Mouse (Mus musculus) A20 (cell line): ENCODE measurements at regions not wholly inside any gene's neighbourhood (a gene's known extent, or its start where the extent isn't known, plus 50 kb on each side); places are given as distances from the start of the nearest gene placed in this dataset.
"Not testable (repeated sequence)": the region's sequence is repeated elsewhere in the genome, so short reads cannot be mapped to it uniquely, and the experiment has no call there.

ENCODE experiments used
- DNase-seq: peaks from one replicate; pipeline ENCODE4 v3.0.0-alpha.2; 2011; ENCODE audit warnings: low read depth, low spot score

GRCm38 (mm10) chr1:145139267-145139651, 364.0 kb upstream of the Rgs18 start:
- no peak for DNase-seq

- DNase-seq: no peak
These were observed 363.4 kb upstream of the Rgs18 start for GRCm38 (mm10) chr1:145138452-145139266.

- no peak for DNase-seq
These were observed 355.8 kb upstream of the Rgs18 start for GRCm38 (mm10) chr1:145131020-145131419.

- no peak for DNase-seq
These were observed 337.9 kb upstream of the Rgs18 start for GRCm38 (mm10) chr1:145113171-145113570.

- DNase-seq: not testable (repeated sequence)
These were observed 331.5 kb upstream of the Rgs18 start for GRCm38 (mm10) chr1:145106771-145107170.

- no peak for DNase-seq
These were observed 290.1 kb upstream of the Rgs18 start for GRCm38 (mm10) chr1:145065255-145065854.

- no peak for DNase-seq
These were observed 289.1 kb upstream of the Rgs18 start for GRCm38 (mm10) chr1:145064384-145064783.

GRCm38 (mm10) chr1:145015623-145016022, 240.4 kb upstream of the Rgs18 start:
- DNase-seq: no peak

GRCm38 (mm10) chr1:145010833-145011232, 235.6 kb upstream of the Rgs18 start:
- no peak for DNase-seq

GRCm38 (mm10) chr1:144978167-144978566, 202.9 kb upstream of the Rgs18 start:
- DNase-seq: peak; percentile 10

GRCm38 (mm10) chr1:144965736-144966135, 190.5 kb upstream of the Rgs18 start:
- DNase-seq: no peak

GRCm38 (mm10) chr1:144939006-144939405, 163.8 kb upstream of the Rgs18 start:
- DNase-seq: no peak

GRCm38 (mm10) chr1:144926136-144926535, 150.9 kb upstream of the Rgs18 start:
- no peak for DNase-seq

- DNase-seq: no peak
These were observed 141.3 kb upstream of the Rgs18 start for GRCm38 (mm10) chr1:144916568-144916967.

- DNase-seq: no peak
These were observed 127.8 kb upstream of the Rgs18 start for GRCm38 (mm10) chr1:144902987-144903386.

- no peak for DNase-seq
These were observed 108.4 kb upstream of the Rgs18 start for GRCm38 (mm10) chr1:144883633-144884032.

GRCm38 (mm10) chr1:144862133-144862532, 86.9 kb upstream of the Rgs18 start:
- no peak for DNase-seq
